In genomic region chr3:144206261-144206660, GRCm38 (mm10) we compare ENCODE assay signal across 8 mouse cellular contexts. TPM values are rescaled to one million over a fixed set of nuclear protein-coding genes. Genes with fewer than 3 reads are reported as not detected.
DNase-seq lines count a peak whose midpoint lies in the region; ATAC-seq and TF ChIP-seq lines count a peak whose summit lies in the region.

No protein-coding gene starts in this region.

- no peaks in the 10 kb centered on the region for H3K27me3 ChIP-seq in kidney, postnatal 0 days (ENCODE audit: insufficient read depth, low read length)
- no peaks in the 10 kb centered on the region for H3K27me3 ChIP-seq in neural tube, embryonic 14.5 days (ENCODE audit: control insufficient read depth, insufficient read depth, low read length)

- TF ChIP-seq CTCF in lung, adult 2 months (IDR thresholded peaks at IDR 0.05; ENCODE audit: insufficient read depth, low read length) = no peak
- TF ChIP-seq CTCF in embryonic fibroblast, embryonic 13.5 days (IDR thresholded peaks at IDR 0.05; ENCODE audit: borderline replicate concordance, insufficient read depth, low read length) = no peak
- TF ChIP-seq CTCF in kidney, postnatal 0 days (IDR thresholded peaks at IDR 0.05; ENCODE audit: low read depth) = no peak

- peak overlapping the region; percentile 83 for H3K9ac ChIP-seq in kidney, postnatal 0 days (ENCODE audit: low read depth, low read length)
- H3K9ac ChIP-seq in neural tube, embryonic 14.5 days (replicated peaks; ENCODE audit: low read depth, low read length) = no peak overlapping the region

- DNase-seq in lung, adult 2 months = no peak
- DNase-seq in lung, postnatal 25 days (ENCODE audit: low spot score) = no peak
- no peak for DNase-seq in kidney, postnatal 0 days (ENCODE audit: low spot score)
- no peak for DNase-seq in right cerebral cortex, postnatal 4 days
- DNase-seq in ovary, postnatal 36 days (ENCODE audit: low spot score) = no peak

- H3K4me3 ChIP-seq in lung, adult 2 months (replicated peaks; ENCODE audit: extremely low read depth, low read depth, low read length) = peak overlapping the region; percentile 6
- H3K4me3 ChIP-seq in embryonic fibroblast, embryonic 13.5 days (ENCODE audit: insufficient read depth, low read length) = peak overlapping the region; percentile 71
- H3K4me3 ChIP-seq in kidney, postnatal 0 days (replicated peaks; ENCODE audit: low read depth, low read length) = no peak overlapping the region
- H3K4me3 ChIP-seq in neural tube, embryonic 14.5 days (ENCODE audit: low read depth, low read length) = peak overlapping the region; percentile 67

- WGBS in lung, adult 2 months = 17% methylated on average over 3 of the region's 3 CpGs
- WGBS in kidney, postnatal 0 days = 15% methylated on average over 3 of the region's 3 CpGs
- 18% methylated on average over 3 of the region's 3 CpGs for WGBS in neural tube, embryonic 14.5 days

- no peaks in the 10 kb centered on the region for H3K9me3 ChIP-seq in kidney, postnatal 0 days (replicated peaks; ENCODE audit: low read length)
- H3K9me3 ChIP-seq in neural tube, embryonic 14.5 days (ENCODE audit: control insufficient read depth, low read length) = no peaks in the 10 kb centered on the region

- ATAC-seq in kidney, postnatal 0 days (replicated peaks; ENCODE audit: low FRiP score, low read depth) = no peak
- no peak for ATAC-seq in neural tube, embryonic 14.5 days (ENCODE audit: low read depth)
- ATAC-seq in monocyte, adult 5-6 weeks (replicated peaks; ENCODE audit: insufficient number of reproducible peaks, low FRiP score, low TSS enrichment, poor library complexity, severe bottlenecking) = no peak

- peak overlapping the region; percentile 95 for H3K27ac ChIP-seq in embryonic fibroblast, embryonic 13.5 days (ENCODE audit: insufficient read depth, low read length)
- peak overlapping the region; percentile 98 for H3K27ac ChIP-seq in kidney, postnatal 0 days
- H3K27ac ChIP-seq in neural tube, embryonic 14.5 days (ENCODE audit: low read depth, low read length) = no peak overlapping the region

- peaks cover 6% of the 10 kb centered on the region for H3K4me1 ChIP-seq in lung, adult 2 months (ENCODE audit: control insufficient read depth, insufficient read depth, low read length)
- no peaks in the 10 kb centered on the region for H3K4me1 ChIP-seq in embryonic fibroblast, embryonic 13.5 days (ENCODE audit: control insufficient read depth, insufficient read depth, low read length)
- H3K4me1 ChIP-seq in kidney, postnatal 0 days (replicated peaks; ENCODE audit: insufficient read depth, low read length) = no peaks in the 10 kb centered on the region; the same call in 1 of the 2 replicates
- H3K4me1 ChIP-seq in neural tube, embryonic 14.5 days (ENCODE audit: control insufficient read depth, insufficient read depth, low read length) = 0 out of 2 replicates have a peak, but pooled peaks cover 9% of the 10 kb centered on the region

- H3K36me3 ChIP-seq in kidney, postnatal 0 days (ENCODE audit: insufficient read depth, low read length) = no peaks in the 10 kb centered on the region
- H3K36me3 ChIP-seq in neural tube, embryonic 14.5 days (ENCODE audit: control insufficient read depth, insufficient read depth, low read length) = no peaks in the 10 kb centered on the region

- TF ChIP-seq POLR2A in lung, adult 2 months (IDR thresholded peaks at IDR 0.05; ENCODE audit: borderline replicate concordance, extremely low read depth, low read depth, low read length) = no peak
- TF ChIP-seq POLR2A in embryonic fibroblast, embryonic 13.5 days (IDR thresholded peaks at IDR 0.05; ENCODE audit: low read depth, low read length) = no peak

- peak overlapping the region; percentile 93 for H3K4me2 ChIP-seq in kidney, postnatal 0 days (ENCODE audit: low read length)
- H3K4me2 ChIP-seq in neural tube, embryonic 14.5 days (ENCODE audit: low read depth, low read length) = peak overlapping the region; percentile 90

RNA-seq across cellular contexts. Expression of gene Lmo4, which starts 1.2 kb away (rescaled TPM):
- 68.5 and 71.7 TPM in 2 replicates for polyA plus RNA-seq in lung, adult 2 months (2012; rRNA removed)
- 113 and 124 TPM in 2 replicates for polyA plus RNA-seq in embryonic fibroblast, embryonic 13.5 days (2011; ENCODE audit: insufficient read length, low read depth, missing spikeins)
- 53.2 and 55.3 TPM in 2 replicates for polyA plus RNA-seq in kidney, postnatal 0 days (2015; fragmentation: Nextera tagmentation; extraction: Ambion mirVana)
- 86.8 and 97.2 TPM in 2 replicates for polyA plus RNA-seq in neural tube, embryonic 14.5 days (2014; fragmentation: Nextera tagmentation; extraction: Ambion mirVana)
- total RNA-seq in monocyte, adult 5-6 weeks (2017) = 65.3 to 118 TPM (median 104 TPM) in 3 replicates
